Mouse (Mus musculus) heart, adult 2 months (tissue): ENCODE data around the gene Pgpep1l.

Source experiments
- CTCF ChIP-seq: fragments of 200-600 bp; IDR thresholded peaks from 2 replicates; pipeline ENCODE4 v1.8.1; 2022; ENCODE audit warnings: antibody characterized with exemption, mild to moderate bottlenecking, moderate library complexity
- EP300 ChIP-seq: fragments of 200-500 bp; IDR thresholded peaks from 2 replicates; pipeline ENCODE4 v1.6.1; 2011; ENCODE audit warnings: low read depth, low read length, control low read depth; ENCODE audit not compliant: insufficient read depth
- POLR2A ChIP-seq: fragments of 200-500 bp; IDR thresholded peaks from 2 replicates; pipeline ENCODE4 v1.6.1; 2011; ENCODE audit warnings: mild to moderate bottlenecking, low read depth, low read length, control low read depth; ENCODE audit not compliant: insufficient read depth

DNA sequence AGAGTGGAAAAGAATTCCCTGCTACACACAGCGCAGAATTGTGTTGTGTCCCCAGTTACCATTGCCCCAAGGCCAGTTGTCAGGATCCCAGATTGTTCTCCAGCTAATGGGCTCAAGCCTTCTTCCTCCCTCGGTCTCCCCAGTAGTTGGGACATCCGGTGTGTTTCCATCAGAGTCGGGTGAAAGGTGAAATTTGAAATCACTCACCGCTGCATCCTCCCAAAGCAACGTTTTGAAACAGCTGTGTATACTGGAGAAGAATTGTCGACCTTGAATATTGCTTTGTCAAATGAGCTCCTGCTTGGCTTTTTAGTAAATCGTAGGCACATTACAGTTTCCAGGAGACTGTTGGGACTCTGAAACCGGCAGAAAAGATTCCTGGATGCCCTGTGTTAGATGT is 10.9 kb upstream of the Pgpep1l start:
- TF ChIP-seq CTCF (no peak), POLR2A (no peak), EP300 (no peak)
